Mouse (Mus musculus) G1E (cell line): ENCODE data around the gene Kcnmb2.

Experiments
- CTCF ChIP-seq: IDR thresholded peaks from 2 replicates; pipeline ENCODE4 v1.5.1; 2012; ENCODE audit warnings: low read depth, low read length, inconsistent platforms, mixed read lengths
- GATA1 ChIP-seq: IDR thresholded peaks from 2 replicates; pipeline ENCODE4 v1.6.1; 2012; ENCODE audit warnings: borderline replicate concordance, low read length, inconsistent platforms, mixed read lengths
- GATA2 ChIP-seq: IDR thresholded peaks from 2 replicates; pipeline ENCODE4 v1.6.1; 2012; ENCODE audit warnings: low read depth, low read length, inconsistent platforms, borderline replicate concordance
- POLR2AphosphoS5 ChIP-seq: IDR thresholded peaks from 2 replicates; pipeline ENCODE4 v1.6.1; 2012; ENCODE audit warnings: low read depth, low read length, inconsistent platforms; ENCODE audit not compliant: insufficient replicate concordance
- TAL1 ChIP-seq: conservative IDR thresholded peaks from 2 replicates; pipeline ENCODE4 v1.6.1; 2012; ENCODE audit warnings: low read depth, low read length, inconsistent platforms, mixed read lengths

- TF ChIP-seq CTCF (no peak), GATA1 (no peak), TAL1 (no peak), POLR2AphosphoS5 (no peak), GATA2 (no peak)
Observed at GRCm38 (mm10) chr3:31892653-31893052, 9.7 kb upstream of the Kcnmb2 start.
